ENCODE assay signal across 11 mouse cellular contexts in genomic region chr5:73938450-73938849, GRCm38 (mm10).
A peak's percentile ranks its signal among the peaks of the same experiment; 100 is the strongest.
DNase-seq lines count a peak whose midpoint lies in the region; ATAC-seq and TF ChIP-seq lines count a peak whose summit lies in the region.
"Had no signal": no experiment of that assay in that cellular context is flagged by ENCODE, and none has a peak within 500 bp of the region (broad histone marks: within the 10 kb centered on the region; RNA-seq: fewer than 3 reads in every experiment).

No protein-coding gene starts in this region.

- no peak for TF ChIP-seq EP300 in heart, postnatal 0 days (IDR thresholded peaks at IDR 0.05; ENCODE audit: low read depth)

- intact Hi-C loops in heart, postnatal 25 days (cut with DNase I), result loop anchor here (2.0 kb wide), 1 partner anchor 338 kb away; no protein-coding TSS in a partner anchor

- H3K36me3 ChIP-seq in heart, postnatal 0 days (replicated peaks; ENCODE audit: control insufficient read depth, insufficient read depth, low read length), result no peaks in the 10 kb centered on the region
- no peaks in the 10 kb centered on the region for H3K36me3 ChIP-seq in lung, embryonic 14.5 days (ENCODE audit: insufficient read depth)
- H3K36me3 ChIP-seq: forebrain, embryonic 15.5 days; heart, embryonic 13.5 days had no signal

- no peaks in the 10 kb centered on the region for H3K9me3 ChIP-seq in heart, postnatal 0 days (replicated peaks; ENCODE audit: control insufficient read depth, low read length)
- no peaks in the 10 kb centered on the region for H3K9me3 ChIP-seq in lung, embryonic 14.5 days (ENCODE audit: low read depth, low read length)
- H3K9me3 ChIP-seq: forebrain, embryonic 15.5 days; heart, embryonic 13.5 days had no signal

- no peak overlapping the region for H3K27ac ChIP-seq in heart, postnatal 0 days (ENCODE audit: low read depth)
- H3K27ac ChIP-seq in lung, embryonic 14.5 days (ENCODE audit: low read depth), result no peak overlapping the region
- H3K27ac ChIP-seq: forebrain, embryonic 15.5 days; heart, embryonic 13.5 days; hindbrain, embryonic 14.5 days had no signal

- 47% methylated on average over 4 of the region's 4 CpGs for WGBS in heart, postnatal 0 days
- WGBS in lung, embryonic 14.5 days, result 35% methylated on average over 4 of the region's 4 CpGs

- TF ChIP-seq CTCF in heart, postnatal 0 days (IDR thresholded peaks at IDR 0.05; ENCODE audit: low read depth), result peak; percentile 48
- peak; percentile 53 for TF ChIP-seq CTCF in lung, embryonic 14.5 days (IDR thresholded peaks at IDR 0.05; ENCODE audit: low read depth)
- TF ChIP-seq CTCF in brain, embryonic 14.5 days (IDR thresholded peaks at IDR 0.05; ENCODE audit: borderline replicate concordance, extremely low read depth, insufficient read depth, insufficient read length), result no peak

- H3K4me1 ChIP-seq in heart, postnatal 0 days (ENCODE audit: control insufficient read depth, insufficient read depth), result no peaks in the 10 kb centered on the region
- no peaks in the 10 kb centered on the region for H3K4me1 ChIP-seq in lung, embryonic 14.5 days (ENCODE audit: insufficient read depth)
- H3K4me1 ChIP-seq: heart, embryonic 13.5 days had no signal

- ATAC-seq in heart, postnatal 0 days (ENCODE audit: insufficient read depth, low read depth), result no peak
- ATAC-seq in lung, embryonic 14.5 days (ENCODE audit: insufficient read depth), result no peak
- ATAC-seq: forebrain, embryonic 15.5 days had no signal

- no peak for DNase-seq in heart, postnatal 0 days (ENCODE audit: low spot score)
- DNase-seq in heart, postnatal 25 days (ENCODE audit: low spot score), result no peak
- peak; percentile 48 for DNase-seq in lung, embryonic 14.5 days
- no peak for DNase-seq in lung, postnatal 36 days
- peak; percentile 30 for DNase-seq in brain, embryonic 14.5 days (ENCODE audit: low read depth)
- no peak for DNase-seq in thymus, postnatal 25 days
- DNase-seq in left cerebral cortex, adult 9 months (ENCODE audit: low spot score in 2 of 2), result no peak
- DNase-seq: gastrocnemius, postnatal 25 days had no signal

- no peak overlapping the region for H3K4me2 ChIP-seq in heart, postnatal 0 days (ENCODE audit: low read depth, low read length)
- H3K4me2 ChIP-seq in lung, embryonic 14.5 days, result no peak overlapping the region
- H3K4me2 ChIP-seq: forebrain, embryonic 15.5 days; heart, embryonic 13.5 days; hindbrain, embryonic 14.5 days had no signal

- H3K9ac ChIP-seq in heart, postnatal 0 days (replicated peaks; ENCODE audit: low read depth, low read length), result no peak overlapping the region
- H3K9ac ChIP-seq in lung, embryonic 14.5 days, result no peak overlapping the region
- H3K9ac ChIP-seq: forebrain, embryonic 15.5 days; heart, embryonic 13.5 days; hindbrain, embryonic 14.5 days had no signal

- no peak overlapping the region for H3K4me3 ChIP-seq in heart, postnatal 0 days (ENCODE audit: low read depth, low read length)
- no peak overlapping the region for H3K4me3 ChIP-seq in lung, embryonic 14.5 days (ENCODE audit: low read depth, low read length)
- H3K4me3 ChIP-seq: forebrain, embryonic 15.5 days; heart, embryonic 13.5 days had no signal

- no peak for TF ChIP-seq POLR2A in brain, embryonic 14.5 days (IDR thresholded peaks at IDR 0.05; ENCODE audit: borderline replicate concordance, extremely low read depth, insufficient read depth, insufficient read length, poor library complexity, severe bottlenecking)

- H3K27me3 ChIP-seq in heart, postnatal 0 days (ENCODE audit: control insufficient read depth, insufficient read depth, low read length), result no peaks in the 10 kb centered on the region
- H3K27me3 ChIP-seq in lung, embryonic 14.5 days (ENCODE audit: insufficient read depth, low read length), result no peaks in the 10 kb centered on the region
- H3K27me3 ChIP-seq: forebrain, embryonic 15.5 days; heart, embryonic 13.5 days had no signal

Comparison
In these comparisons a context has a peak if more than half of its experiments do, and no peak if none do; other contexts are left out.
1. DNase-seq: peak in lung, embryonic 14.5 days (single experiment) and brain, embryonic 14.5 days (single experiment); none in heart, postnatal 0 days (single experiment), heart, postnatal 25 days (single experiment), lung, postnatal 36 days (single experiment), thymus, postnatal 25 days (single experiment) and left cerebral cortex, adult 9 months (0 of 2).